Mouse (Mus musculus) olfactory bulb, adult 2 months (tissue): ENCODE results near the gene Capn5.

Experiments used
- CTCF ChIP-seq: fragments of 200-500 bp; IDR thresholded peaks from 2 replicates; pipeline ENCODE4 v1.5.1; 2012; ENCODE audit warnings: low read depth, mild to moderate bottlenecking, low read length, moderate library complexity; ENCODE audit not compliant: insufficient read depth
- POLR2A ChIP-seq: fragments of 200-500 bp; IDR thresholded peaks from 2 replicates; pipeline ENCODE4 v1.6.1; 2012; ENCODE audit warnings: mild to moderate bottlenecking, low read depth, low read length, moderate library complexity; ENCODE audit not compliant: insufficient read depth

DNA sequence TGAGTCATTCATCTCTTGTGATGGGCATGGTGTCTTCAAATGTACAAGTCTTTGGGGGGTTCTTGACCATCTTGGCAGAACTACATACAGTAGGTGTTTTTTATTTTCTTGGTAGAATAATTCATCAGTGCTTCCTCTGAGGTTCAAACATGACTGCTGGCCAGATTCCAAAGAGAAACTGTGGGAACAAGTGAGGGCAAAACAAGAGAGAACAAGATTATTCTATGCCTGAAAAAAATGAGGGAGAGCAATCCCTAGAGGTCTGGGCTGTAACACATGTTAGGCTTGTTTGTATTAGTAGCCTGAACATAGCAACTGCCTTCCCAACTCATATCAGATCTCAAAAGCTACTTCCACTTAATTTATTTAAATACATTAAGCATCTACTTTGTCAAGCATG is 38.6 kb upstream of the Capn5 start:
- TF ChIP-seq POLR2A = no peak
- no peak for TF ChIP-seq CTCF
